Mouse (Mus musculus) heart, postnatal 0 days (tissue): ENCODE measurements around the gene Olfr102.

ENCODE experiments used
- CTCF ChIP-seq: IDR thresholded peaks from 2 replicates; pipeline ENCODE4 v1.5.1; 2016; ENCODE audit warnings: antibody characterized with exemption, control low read depth, low read depth
- EP300 ChIP-seq: IDR thresholded peaks from 2 replicates; pipeline ENCODE4 v1.6.1; 2016; ENCODE audit warnings: antibody characterized with exemption, low read depth

GRCm38 (mm10) chr17:37339598-37339997 lies 22.7 kb upstream of the Olfr102 start, which contains the start of gene Olfr103:
- no peak for TF ChIP-seq EP300
- TF ChIP-seq CTCF = no peak
